Comparison of ENCODE assay signal across 24 mouse cellular contexts in the genomic region with DNA sequence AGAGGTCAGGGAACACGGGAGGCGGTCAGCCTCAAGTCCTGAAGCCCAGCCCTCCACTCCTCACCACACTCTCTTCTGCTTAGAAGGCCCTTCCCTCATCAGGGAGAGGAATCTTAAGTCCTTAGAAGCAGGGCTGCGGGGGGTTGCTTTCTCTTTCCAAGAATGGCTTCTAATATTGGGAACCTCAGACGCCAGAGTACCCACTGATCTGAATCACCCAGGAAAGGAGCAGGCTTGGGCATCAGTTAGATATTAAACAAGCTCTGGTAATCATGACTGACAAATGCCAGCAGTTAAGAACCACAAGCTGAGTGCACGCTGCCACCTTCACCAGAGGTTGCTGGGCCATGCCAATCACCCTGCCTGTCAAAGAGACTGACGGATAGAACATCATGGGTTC.
"Had no signal": no experiment of that assay in that cellular context is flagged by ENCODE, and none has a peak within 500 bp of the region (broad histone marks: within the 10 kb centered on the region; RNA-seq: fewer than 3 reads in every experiment).

No protein-coding gene starts in this region.

- H3K9ac ChIP-seq: forebrain, postnatal 0 days; heart, embryonic 13.5 days; heart, embryonic 15.5 days; hindbrain, embryonic 13.5 days; hindbrain, embryonic 15.5 days; limb, embryonic 12.5 days; liver, embryonic 13.5 days; liver, embryonic 15.5 days; liver, postnatal 0 days had no signal

- H3K36me3 ChIP-seq: heart, embryonic 15.5 days; limb, embryonic 10.5 days; limb, embryonic 12.5 days; liver, embryonic 13.5 days; liver, embryonic 15.5 days had no signal

- H3K4me3 ChIP-seq: heart, adult 2 months; heart, embryonic 13.5 days; heart, embryonic 15.5 days; hindbrain, embryonic 13.5 days; hindbrain, embryonic 15.5 days; layer of hippocampus, adult 2 months; left cerebral cortex, adult 2 months; limb, embryonic 10.5 days; limb, embryonic 12.5 days; liver, embryonic 13.5 days; liver, embryonic 15.5 days had no signal

- ATAC-seq: forebrain, postnatal 0 days; hindbrain, postnatal 0 days; intestine, embryonic 16.5 days; liver, postnatal 0 days had no signal

- H3K27ac ChIP-seq: heart, adult 2 months; heart, embryonic 13.5 days; heart, embryonic 15.5 days; hindbrain, embryonic 13.5 days; hindbrain, embryonic 15.5 days; hindbrain, postnatal 0 days; kidney, postnatal 0 days; layer of hippocampus, adult 2 months; left cerebral cortex, adult 2 months; limb, embryonic 10.5 days; limb, embryonic 12.5 days; liver, embryonic 13.5 days; liver, embryonic 15.5 days had no signal

- H3K27me3 ChIP-seq: heart, embryonic 13.5 days; heart, embryonic 15.5 days; hindbrain, embryonic 13.5 days; hindbrain, embryonic 15.5 days; limb, embryonic 12.5 days; liver, embryonic 13.5 days; liver, embryonic 15.5 days had no signal

- DNase-seq: forebrain, postnatal 0 days; gastrocnemius, postnatal 14 days; gastrocnemius, postnatal 36 days; heart, adult 11 months; heart, adult 2 months; heart, postnatal 14 days; heart, postnatal 36 days; liver; liver, embryonic 13.5 days; liver, postnatal 0 days had no signal

- H3K4me2 ChIP-seq: heart, embryonic 11.5 days; heart, embryonic 13.5 days; heart, embryonic 15.5 days; hindbrain, embryonic 13.5 days; hindbrain, embryonic 15.5 days; limb, embryonic 12.5 days; liver, embryonic 11.5 days; liver, embryonic 13.5 days; liver, embryonic 15.5 days had no signal

- H3K4me1 ChIP-seq: heart, embryonic 13.5 days; heart, embryonic 15.5 days; hindbrain, embryonic 13.5 days; hindbrain, embryonic 15.5 days; limb, embryonic 10.5 days; limb, embryonic 12.5 days; liver, embryonic 13.5 days; liver, embryonic 15.5 days had no signal

- H3K9me3 ChIP-seq: heart, embryonic 13.5 days; heart, embryonic 15.5 days; hindbrain, embryonic 13.5 days; hindbrain, embryonic 15.5 days; limb, embryonic 10.5 days; limb, embryonic 12.5 days; liver, embryonic 13.5 days; liver, embryonic 15.5 days had no signal
